Mouse (Mus musculus) heart, postnatal 25 days (tissue): ENCODE measurements around the gene Dhtkd1. TPM values are rescaled to one million over a fixed set of nuclear protein-coding genes. Genes with fewer than 3 reads are reported as not detected.
"Not testable (repeated sequence)": the region's sequence is repeated elsewhere in the genome, so short reads cannot be mapped to it uniquely, and the experiment has no call there.

ENCODE experiments used
- DNase-seq: peaks from one replicate; pipeline ENCODE4 v3.0.0; 2022; ENCODE audit warnings: low spot score
- intact Hi-C: fragments of 180-260 bp; cut with DNase I; formaldehyde crosslinking; loops from one replicate; pipeline ENCODE4 v1.15.1; 2025
- total RNA-seq, 2 experiments: library from RNA; stranded (reverse); gene quantifications; 2 replicates each; pipeline ENCODE4 v1.2.3; 2021

Gene Dhtkd1
- total RNA-seq = 1 to 10 TPM; 5.1 to 5.5 TPM

DNA sequence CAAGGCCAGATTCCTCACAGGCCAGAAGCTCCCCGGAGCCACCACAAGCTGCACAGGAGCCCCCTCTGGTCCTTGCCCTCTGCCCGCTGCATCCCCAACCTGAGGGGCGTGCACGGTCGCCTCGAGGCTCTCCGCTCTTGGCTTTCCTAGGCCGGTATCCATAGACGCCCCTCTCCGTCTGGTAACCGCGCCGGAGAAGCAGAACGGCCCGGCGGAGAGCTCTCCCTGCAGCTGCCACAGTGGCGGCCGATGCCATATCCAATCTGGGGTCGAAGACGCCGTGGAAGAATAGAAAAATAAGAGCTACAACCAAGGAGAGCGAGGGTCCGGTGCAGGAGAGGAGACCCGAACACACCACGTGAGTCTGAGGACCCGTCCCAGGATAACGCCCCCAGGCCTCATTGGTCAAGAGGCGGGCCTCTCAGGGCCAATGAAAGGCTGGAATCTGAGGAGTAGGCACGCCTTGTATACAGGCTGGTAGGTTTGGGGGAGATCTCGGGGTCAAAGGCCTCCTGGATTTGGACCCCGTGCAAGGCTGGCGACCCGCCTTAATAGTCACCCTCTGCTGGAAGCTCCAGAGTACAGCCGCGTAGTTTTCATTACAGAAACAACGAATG is at the start of gene Dhtkd1:
Dhtkd1 (minus strand) TSS at position 377 of the 617 bp plus-strand sequence.
- peak; percentile 49 for DNase-seq
- intact Hi-C loops = no loop called here

DNA sequence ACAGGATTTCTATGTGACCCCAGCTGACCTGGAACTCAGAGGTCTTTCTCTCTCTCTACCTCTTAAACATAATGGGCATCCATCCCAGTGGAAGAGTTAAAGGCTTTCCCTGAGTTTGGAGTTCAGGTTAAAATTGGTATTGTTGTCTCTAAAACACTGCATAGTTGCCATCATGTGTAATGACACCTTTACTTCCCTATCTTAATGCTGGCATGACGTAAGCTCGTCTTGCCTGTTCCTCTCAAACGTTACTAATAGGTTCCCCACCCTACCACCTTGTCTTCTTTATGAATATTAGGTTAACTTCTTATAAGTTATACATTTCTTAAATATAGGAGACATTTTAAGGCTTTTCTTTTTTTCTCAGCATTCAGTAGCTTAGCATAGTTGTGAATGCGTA is 34.9 kb upstream of the Dhtkd1 start:
- intact Hi-C loops = no loop called here
- DNase-seq = no peak

DNA sequence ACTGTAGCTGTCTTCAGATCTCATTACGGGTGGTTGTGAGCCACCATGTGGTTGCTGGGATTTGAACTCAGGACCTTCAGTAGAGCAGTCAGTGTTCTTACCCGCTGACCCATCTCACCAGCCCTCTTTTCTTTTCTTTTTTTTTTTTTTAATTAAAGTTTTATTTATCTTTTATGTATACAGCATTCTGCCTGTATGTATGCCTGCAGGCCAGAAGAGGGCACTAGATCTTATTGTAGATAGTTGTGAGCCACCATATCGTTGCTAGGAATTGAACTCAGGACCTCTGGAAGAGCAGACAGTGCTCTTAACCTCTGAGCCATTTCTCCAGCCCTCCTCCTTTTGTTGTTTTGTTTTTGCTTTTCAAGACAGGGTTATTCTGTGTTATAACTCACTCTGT is 28.0 kb upstream of the Dhtkd1 start:
- intact Hi-C loops, DNase-seq: not testable (repeated sequence)

DNA sequence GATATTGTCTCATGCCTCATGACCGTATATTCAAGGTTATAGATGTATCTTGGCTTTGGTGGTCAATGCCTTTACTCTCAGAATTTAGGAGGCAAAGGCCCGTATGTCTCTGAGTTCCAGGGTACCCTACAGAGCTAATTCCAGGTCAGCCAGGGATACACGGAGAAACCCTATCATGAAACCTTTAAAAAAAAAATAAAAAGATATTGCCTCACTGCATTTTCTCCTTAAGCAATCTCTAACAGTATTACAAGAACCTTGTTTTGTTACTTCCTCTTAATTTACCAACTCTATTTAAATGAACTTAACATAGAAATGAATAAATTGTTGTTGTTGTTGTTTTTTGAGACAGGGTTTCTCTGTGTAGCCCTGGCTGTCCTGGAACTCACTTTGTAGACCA is 23.4 kb upstream of the Dhtkd1 start:
- no peak for DNase-seq
- intact Hi-C loops = no loop called here

DNA sequence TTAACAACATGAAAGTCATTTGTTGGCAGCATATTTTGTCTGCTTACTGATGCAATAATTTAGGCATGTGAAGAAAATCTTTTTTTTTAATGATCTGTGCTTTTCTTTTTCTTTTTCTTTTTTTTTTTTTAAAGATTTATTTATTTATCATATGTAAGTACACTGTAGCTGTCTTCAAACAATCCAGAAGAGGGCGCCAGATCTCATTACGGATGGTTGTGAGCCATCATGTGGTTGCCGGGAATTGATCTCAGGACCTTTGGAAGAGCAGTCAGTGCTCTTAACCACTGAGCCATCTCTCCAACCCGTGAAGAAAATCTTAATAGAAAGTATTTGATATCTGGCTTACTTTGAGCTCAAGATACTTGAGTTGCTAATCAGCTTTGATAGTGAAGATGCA is 21.1 kb upstream of the Dhtkd1 start:
- DNase-seq, intact Hi-C loops: not testable (repeated sequence)

DNA sequence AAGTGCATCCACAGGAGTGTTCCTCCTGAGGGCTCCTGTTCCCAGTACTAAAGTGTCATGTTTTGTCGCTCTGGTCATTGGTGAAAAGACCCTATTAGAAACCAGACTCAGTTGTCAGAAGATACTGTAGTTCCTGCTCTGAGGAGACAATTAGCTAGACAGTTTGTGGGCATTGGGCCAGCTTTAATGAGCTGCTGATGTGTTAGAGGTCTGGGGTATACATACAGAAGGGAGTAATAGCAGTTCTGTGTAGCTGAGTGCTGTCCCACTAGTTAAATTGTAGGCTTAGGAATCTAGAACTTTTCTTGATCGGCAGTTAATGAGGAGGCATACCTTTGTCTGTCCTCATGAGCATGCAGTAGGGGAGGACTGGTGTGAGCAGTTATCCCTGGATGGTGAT is 19.7 kb upstream of the Dhtkd1 start:
- DNase-seq = no peak
- intact Hi-C loops = no loop called here

DNA sequence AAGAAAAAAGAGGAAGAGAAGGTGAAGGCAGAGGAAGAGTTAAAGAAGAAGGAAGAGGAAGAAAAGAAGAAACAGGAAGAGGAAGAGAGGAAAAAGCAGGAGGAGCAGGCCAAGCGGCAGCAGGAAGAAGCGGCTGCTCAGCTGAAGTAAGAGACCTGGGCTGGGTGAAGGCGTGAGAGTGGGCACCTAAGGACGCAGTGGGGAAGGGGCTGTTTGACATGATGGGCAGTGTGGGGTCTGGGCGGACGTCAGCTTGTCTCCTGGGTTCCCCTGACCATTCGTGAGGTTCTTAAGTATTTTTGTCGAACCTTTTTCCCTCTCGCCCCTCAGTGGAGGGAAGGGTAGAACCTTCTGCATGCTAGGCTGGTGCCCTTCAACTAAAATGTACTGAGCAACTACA is 15.1 kb upstream of the Dhtkd1 start:
- no peak for DNase-seq

DNA sequence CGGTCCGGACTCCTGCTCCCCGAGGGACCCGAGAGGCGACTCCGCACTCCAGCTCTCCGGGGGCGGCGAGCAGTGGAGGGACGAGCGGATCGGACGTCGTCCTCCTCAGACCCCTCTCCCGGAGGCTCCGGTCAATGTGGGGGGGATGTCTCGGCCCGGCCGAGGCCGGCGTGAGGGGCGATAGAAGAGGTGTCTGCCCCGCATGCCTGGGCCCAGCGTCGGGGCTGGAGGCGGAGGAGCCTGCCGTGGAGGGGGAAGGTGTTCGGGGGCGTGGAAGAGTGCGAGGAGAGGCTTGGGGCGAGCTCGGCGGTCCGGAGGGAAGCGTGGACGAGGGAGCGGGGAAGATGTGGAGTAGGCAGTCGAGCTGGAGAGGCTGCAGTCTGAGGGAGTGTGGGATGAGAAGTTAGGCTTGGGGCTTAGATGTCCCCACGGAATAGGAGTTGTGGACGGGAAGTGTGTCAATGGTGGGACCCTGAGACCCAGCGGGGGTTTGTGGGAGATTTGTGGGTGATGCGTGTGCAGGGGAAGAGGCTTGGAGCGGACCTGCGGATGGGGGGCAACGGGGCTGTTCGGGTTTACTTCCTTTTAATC is 9.1 kb upstream of the Dhtkd1 start:
- intact Hi-C loops = loop anchor here (5.0 kb wide), 1 partner anchor 54 kb away; the partner anchor contains the start of gene Sec61a2
- no peak for DNase-seq

More for the DNA sequence above, 15.1 kb upstream of the Dhtkd1 start:
- intact Hi-C loops = no loop called here

DNA sequence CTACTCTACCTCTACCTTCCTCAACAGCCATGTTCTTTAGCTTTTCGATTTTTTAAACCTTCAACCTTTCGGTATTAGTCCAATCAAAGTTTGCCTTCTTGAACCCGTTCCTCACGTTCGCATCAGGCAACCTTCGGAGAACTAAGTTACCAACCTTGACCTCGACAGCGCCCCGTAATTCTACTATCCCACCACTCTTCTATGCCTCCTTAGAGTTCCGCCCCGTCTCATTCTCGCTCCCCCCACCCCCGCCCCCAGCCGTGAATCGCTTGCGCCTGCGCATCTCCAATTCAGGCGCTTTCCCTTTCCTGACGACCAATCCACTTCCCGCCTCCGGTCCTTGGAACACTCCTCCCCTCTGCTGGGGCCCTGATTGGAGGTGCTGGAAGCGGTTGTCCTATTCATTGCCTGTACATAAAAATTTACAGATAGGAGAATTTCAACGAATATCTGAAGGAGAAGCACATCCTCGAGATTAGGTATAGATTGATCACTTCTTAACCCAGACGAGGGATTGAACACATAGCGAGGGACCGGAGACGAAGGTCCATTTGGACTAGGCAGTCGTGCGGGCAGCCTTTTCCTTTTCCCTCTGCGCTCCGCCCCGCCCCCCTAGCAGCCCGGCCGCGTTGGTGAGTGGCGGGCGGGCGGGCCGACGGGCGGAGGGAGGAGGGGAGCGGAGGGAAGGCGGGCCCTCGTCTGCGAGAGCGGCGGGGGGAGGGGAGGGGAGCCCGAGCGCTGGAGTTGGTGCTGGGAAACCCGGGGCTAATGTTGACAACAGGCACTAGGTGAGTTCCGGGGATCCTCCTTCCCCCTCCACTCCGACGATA is 8.4 kb upstream of the Dhtkd1 start, which contains the start of gene Upf2:
Upf2 (plus strand) TSS at position 704 of the 830 bp plus-strand sequence.
- intact Hi-C loops = loop anchor here (5.0 kb wide), 1 partner anchor 54 kb away; the partner anchor contains the start of gene Sec61a2
- DNase-seq = peak; percentile 92

DNA sequence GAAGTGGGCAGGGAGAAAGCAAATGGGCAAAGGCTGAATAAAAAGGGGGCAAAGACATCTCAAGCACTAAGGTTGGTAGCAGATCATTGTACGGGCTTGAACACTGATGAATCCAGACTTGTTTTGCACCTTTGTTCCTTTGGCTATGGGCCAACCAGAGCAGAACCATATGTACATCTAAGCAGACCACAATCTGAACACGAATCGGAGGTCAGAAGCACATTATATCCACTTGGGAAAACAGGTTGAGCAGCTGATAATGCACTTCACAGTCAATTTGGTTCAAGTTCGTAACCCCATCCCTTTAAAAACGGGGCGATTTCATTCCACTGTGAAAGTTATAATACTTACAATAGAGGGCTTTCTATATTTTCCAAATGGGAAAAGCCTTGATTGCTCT is 7.7 kb upstream of the Dhtkd1 start:
- intact Hi-C loops = loop anchor here (5.0 kb wide), 1 partner anchor 53 kb away; the partner anchor contains the start of gene Sec61a2
- DNase-seq = no peak

DNA sequence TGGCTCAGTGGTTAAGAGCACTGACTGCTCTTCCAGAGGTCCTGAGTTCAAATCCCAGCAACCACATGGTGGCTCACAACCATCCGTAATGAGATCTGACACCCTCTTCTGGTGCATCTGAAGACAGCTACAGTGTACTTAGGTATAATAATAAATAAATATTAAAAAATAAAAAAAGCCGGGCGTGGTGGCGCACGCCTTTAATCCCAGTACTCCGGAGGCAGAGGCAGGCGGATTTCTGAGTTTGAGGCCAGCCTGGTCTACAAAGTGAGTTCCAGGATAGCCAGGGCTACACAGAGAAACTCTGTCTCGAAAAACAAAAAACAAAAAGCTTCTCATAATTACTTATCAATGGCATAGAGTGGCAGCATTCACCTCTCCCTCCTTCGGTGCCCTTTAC is 7.2 kb upstream of the Dhtkd1 start:
- intact Hi-C loops = loop anchor here (5.0 kb wide), 1 partner anchor 53 kb away; the partner anchor contains the start of gene Sec61a2

DNA sequence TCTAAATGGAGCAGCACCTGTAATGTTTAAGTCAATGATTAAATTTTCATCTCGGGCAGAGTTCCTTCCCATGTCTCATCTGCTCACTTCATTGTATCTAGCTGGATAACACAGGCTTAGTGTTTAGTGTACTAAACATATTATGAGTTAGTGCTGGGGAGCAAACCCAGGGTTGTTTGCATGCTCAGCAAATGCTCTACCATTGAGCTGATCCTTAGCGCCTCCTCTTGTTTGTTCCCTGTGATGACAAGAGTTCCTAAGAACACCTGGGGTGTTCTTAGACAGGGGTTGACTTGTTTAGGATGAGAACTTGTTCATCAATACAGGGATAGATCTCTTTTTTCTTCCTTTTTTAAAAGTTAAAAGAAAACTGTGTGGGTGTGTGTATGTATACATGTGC is 6.4 kb upstream of the Dhtkd1 start:
- DNase-seq = no peak
- intact Hi-C loops = no loop called here

More for the DNA sequence above, 7.2 kb upstream of the Dhtkd1 start:
- not testable (repeated sequence) for DNase-seq

DNA sequence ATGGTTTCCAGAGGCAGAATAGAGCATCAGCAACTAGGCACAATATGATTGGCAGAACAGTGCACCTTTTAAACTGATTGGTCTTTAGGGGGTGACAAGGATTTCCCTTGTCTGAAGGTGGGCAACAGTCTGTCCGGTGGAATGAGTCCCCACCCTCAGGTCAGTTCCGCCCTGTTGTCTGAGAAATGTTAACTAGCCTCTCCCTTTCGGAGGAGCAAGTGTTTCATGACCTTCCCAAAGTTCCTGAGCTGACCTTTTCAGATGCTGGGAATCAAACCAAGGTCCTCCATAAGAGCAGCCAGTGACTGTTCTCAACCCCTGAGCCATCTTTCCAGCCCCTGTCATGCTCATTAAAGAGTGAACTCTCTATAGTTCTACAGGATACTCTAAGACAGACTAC is 4.3 kb upstream of the Dhtkd1 start:
- intact Hi-C loops = no loop called here
- no peak for DNase-seq

DNA sequence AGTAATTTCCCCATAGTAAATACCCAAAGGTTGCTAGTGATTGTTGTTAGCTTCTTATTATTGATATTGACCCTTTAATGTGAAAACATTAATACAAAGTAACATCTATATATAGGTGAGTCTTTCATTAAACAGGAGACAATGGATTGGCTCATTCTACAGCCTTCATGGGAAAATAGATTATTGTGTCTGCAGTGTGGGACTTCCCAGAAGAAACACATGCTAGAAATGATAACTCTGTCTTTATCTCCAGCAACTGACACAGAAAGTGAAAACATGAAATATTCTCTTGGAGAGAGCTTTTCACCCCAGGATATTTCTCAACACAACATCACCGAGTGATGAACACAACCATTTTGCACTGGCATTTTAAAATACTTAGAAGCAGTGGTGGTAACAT is 3.0 kb upstream of the Dhtkd1 start:
- intact Hi-C loops = no loop called here
- DNase-seq = no peak

DNA sequence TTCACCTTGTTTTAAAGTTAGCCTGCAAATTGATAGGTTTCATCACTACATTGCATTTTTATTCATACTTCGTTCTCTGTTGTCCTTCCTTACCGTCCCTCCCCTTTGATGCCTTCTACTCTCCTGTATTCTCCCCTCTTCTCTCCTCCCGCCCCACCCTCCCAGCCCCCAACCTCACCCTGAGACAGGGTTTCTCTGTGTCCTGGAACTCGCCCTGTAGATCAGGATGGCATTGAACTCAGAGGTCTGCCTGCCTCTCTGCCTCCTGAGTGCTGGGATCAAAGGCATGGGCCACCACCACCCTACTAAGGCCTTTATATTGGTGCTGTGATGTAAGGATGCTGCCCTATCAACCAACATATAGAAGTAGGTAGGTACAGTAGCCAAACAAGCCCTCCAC is 479 bp upstream of the Dhtkd1 start:
- intact Hi-C loops = no loop called here

DNA sequence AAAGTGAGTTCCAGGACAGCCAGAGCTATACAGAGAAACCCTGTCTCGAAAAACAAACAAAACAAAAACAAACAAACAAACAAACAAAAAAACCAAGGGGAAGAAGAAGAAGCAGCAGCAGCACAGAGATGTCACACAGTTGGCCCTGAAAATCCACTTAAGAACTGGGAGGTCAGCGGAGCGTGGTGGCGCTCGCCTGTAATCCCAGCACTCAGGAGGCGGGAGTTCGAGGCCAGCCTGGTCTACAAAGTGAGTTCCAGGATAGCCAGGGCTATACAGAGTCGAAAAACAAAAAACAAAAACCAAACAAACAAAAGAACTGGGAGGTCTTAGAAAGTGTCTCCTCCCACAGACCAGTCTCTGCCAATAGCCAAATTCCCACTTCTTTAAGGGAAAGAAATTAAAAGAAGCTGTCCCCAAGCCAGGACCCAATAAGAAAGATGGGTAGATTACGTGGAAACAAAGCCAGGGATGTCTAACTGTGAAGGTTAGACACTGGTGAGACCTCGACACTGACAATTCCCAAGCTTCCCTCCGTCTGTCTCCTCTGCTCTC is 654 bp downstream of the Dhtkd1 start:
- no peak for DNase-seq
- intact Hi-C loops = no loop called here

More for the DNA sequence above, 479 bp upstream of the Dhtkd1 start:
- DNase-seq = no peak

DNA sequence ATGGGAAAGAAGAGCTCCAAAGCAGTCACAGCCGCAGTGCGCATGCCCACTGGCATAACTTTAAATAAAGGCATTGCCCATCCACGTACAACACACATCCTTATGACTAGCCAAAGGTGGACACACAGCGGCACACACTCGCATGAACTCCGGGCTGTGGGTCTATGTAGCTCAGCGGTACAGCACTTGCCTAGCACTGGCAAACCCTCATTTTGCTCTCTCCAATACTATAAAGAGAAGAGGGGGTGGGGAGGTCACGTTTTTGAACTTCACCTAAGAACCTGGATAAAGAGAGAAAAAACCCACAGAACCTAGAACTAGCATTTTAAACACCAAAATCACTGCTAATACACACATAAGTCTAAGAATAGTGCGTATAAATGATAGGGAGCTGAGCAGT is 1.7 kb downstream of the Dhtkd1 start:
- intact Hi-C loops = no loop called here

DNA sequence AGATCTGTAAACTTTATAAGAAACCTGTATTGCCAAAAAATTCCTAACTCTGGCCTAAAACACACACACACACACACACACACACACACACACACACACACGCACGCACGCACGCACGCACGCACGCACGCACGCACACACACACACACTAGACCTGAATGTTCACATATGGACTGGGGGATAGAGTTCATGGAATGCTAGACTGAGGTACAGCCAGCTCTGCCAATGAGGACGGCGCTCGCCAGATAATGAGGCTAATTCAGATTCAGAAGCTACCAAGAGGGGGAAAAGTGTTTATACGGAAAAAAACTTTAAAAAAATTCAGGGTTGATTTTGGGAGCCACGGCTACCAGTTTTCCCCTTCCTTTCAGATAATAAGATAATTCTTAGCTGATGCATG is 2.7 kb downstream of the Dhtkd1 start:
- intact Hi-C loops = no loop called here
- no peak for DNase-seq

More for the DNA sequence above, 1.7 kb downstream of the Dhtkd1 start:
- no peak for DNase-seq

DNA sequence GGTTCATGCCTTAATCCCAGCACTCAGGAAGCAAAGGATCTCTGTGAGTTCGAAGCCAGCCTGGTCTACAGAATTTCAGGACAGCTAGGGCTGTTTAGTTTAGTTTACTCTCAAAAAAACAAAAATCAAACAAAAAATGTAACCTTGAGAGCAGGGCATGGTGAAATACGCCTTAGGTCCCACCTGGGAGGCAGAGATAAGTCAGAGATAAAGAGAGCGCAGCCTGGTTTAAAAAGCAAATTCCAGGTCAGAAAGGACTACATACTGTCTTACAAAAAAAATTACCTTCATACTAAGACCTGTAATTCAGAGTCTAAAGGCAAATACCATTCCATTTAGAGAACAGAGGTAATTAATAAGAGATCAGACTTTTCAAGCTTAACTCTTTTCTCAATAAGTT is 3.3 kb downstream of the Dhtkd1 start:
- DNase-seq = no peak
- intact Hi-C loops = no loop called here

DNA sequence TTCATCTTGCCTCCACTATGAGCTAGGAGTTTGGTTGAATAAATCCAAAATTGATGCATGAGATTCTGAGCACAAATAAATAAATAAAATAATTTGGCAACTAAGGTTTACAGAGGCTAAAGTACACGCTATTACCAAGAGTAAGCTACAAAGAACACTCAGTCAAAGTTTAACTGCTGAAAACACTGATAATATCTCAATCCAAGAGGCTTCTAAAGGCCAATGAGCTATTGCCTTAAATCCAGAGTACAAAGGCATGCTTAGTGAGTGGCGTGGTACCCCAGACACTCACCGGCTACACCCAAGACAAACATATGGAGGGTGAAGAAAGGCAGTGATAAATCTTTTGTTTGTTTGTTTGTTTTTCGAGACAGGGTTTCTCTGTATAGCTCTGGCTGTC is 6.0 kb downstream of the Dhtkd1 start:
- no peak for DNase-seq
- intact Hi-C loops = no loop called here
